Mouse (Mus musculus): ENCODE measurements around the gene Sdc1. TPM values are rescaled to one million over a fixed set of nuclear protein-coding genes. Genes with fewer than 3 reads are reported as not detected.

The Sdc1 gene
- total RNA-seq, 2 experiments from 2014 or later = 0.83 to 1.2 TPM

DNA sequence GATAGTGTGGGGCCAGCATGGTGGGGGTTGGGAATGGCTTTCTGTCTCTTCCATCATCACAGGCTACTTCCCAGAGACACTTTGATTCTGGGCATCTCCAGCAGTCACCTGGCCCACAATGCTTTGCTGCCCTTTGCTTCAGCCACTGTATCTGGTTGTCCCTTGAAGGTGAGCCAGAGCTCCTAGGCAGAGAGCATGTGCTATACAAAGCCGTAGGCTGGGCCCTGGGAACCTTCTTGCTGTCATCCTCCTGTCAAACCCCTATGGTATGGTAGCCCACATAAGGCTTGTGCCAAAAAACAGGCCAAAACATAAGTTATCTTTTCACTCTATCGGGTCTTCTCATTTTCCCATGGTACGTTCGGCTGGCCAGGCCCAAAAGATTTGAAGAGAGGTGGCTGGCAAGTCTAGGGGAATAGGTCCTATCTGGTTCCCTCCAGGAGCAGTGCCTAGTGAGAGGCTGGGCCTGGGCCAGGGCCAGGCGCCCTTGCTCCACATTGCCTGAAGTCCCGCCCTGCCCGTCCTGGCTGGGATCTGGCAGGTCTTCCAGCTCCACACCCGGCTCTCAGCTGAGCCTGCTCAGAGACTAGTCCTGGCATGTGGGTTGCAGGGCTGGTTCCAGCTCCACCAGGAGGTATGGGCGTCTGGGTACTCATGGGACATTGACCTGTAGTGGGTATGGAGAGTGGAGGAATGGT lies 10.7 kb downstream of the Sdc1 start:
- no peak for ATAC-seq (ENCODE audit: poor library complexity, severe bottlenecking)

GRCm38 (mm10) chr12:8782565-8782964 lies 11.4 kb downstream of the Sdc1 start:
- ATAC-seq (ENCODE audit: poor library complexity, severe bottlenecking) = no peak

- ATAC-seq (ENCODE audit: poor library complexity, severe bottlenecking) = no peak
Measured at GRCm38 (mm10) chr12:8784189-8784588, 13.1 kb downstream of the Sdc1 start.

DNA sequence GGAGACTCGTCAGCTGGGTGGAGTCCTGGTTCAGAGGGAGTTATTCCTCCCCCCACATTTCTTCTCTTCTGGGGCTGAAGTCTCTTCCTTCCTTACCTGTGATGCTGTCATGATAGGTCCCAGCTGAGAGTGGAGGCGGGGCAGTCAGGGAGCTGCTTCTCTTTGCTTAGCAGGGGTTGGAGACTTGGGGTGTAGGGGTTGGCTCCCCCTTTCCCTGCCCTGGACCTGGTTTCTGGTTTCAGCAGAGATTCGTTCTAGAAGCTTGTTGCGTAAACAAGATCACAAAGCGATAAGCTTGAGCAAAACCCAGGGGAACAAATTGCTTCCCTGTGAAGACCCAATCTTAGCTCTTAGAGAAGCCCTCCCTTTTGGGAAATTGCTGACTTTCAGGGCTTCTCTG lies 15.4 kb downstream of the Sdc1 start:
- no peak for ATAC-seq (ENCODE audit: poor library complexity, severe bottlenecking)

DNA sequence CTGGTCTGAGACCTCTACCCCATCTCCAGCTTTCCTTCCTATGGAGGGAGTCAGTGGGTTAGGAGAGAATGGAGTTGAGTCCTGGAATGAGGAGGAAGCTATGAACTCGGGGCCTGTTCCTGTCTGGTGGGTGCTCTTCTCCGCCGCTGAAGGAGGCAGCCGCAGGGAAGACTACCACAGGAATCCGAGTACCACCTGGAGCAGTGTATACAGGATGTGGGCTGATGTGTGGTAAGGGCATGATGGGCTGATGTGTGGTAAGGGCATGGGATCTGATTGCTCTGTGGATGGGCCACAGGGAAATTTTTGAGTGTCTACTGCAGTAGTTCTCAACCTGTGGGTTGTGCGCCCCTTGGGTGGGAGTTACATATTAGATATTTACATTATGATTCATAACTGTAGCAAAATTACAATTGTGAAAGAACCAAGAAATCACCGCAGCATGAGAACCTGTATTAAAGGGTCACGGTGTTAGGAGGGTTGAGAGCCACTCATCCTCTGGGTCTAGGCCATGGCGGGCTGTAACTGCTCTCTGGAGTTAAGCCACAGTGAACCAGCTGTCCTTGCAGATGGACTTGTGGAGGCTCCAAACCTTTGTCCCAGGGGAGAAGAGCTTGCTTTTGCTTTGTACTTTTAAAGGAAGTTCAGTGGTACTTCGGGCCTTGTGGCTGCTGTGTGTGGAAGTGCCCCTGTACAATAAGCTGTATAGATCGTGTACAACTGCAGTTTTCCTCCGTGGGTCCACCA lies 16.0 kb downstream of the Sdc1 start:
- no peak for ATAC-seq (ENCODE audit: poor library complexity, severe bottlenecking)

DNA sequence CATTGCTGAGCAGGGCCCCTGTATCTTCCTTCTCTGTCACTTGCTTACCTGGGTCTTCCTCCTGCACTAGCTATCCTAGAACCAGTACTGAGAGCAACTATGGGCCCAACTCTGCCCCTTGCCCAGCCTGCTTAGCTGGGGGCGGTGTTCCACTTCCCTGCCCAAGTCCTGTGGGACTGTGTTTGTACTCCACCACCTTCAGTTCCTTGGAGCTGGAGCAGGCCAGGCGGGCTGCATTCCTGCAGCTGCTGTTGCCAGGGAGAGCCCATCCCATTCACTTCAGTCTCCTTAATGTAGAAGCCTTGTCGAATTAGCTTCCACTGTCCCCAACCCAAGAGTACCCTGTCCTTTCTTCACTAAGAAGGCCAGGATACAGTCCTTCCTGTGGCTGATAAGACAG lies 17.3 kb downstream of the Sdc1 start:
- no peak for ATAC-seq (ENCODE audit: poor library complexity, severe bottlenecking)

- ATAC-seq (ENCODE audit: poor library complexity, severe bottlenecking) = no peak
Measured at GRCm38 (mm10) chr12:8790615-8791014, 19.5 kb downstream of the Sdc1 start.

DNA sequence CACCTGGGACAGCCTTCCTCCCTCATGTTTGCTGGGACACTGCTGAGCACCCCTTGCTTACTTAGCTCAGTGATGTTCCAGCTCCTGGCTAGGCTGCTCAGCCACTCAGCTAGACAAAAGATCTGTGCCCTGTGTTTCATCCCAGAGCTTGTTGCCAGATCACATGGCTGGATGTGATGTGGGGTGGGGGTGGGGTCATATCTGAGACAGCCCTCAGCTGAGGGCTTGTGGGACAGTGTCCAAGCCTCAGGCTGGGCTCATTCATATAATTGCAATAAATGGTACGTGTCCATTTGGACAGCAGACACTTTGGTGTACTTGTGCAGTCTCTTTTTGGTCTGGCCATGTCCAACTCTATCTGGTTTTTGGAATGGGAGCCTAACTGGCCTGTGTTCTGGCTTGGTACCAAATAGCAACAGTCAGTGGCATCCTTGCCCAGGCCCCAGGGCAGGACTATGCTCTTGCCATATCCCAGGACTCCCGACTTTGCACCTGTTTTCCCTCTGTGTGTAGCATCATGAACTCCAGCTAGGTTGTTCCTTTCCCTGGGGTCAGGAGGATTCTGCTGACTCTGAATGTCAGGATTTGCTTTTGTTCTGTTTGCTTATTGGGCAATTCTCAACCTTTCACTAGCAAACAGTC lies 22.4 kb downstream of the Sdc1 start:
- no peak for ATAC-seq (ENCODE audit: poor library complexity, severe bottlenecking)

GRCm38 (mm10) chr12:8797936-8798335 lies 26.8 kb downstream of the Sdc1 start:
- ATAC-seq (ENCODE audit: poor library complexity, severe bottlenecking) = no peak

- no peak for ATAC-seq (ENCODE audit: poor library complexity, severe bottlenecking)
Measured at GRCm38 (mm10) chr12:8798486-8799020, 27.4 kb downstream of the Sdc1 start.

- ATAC-seq (ENCODE audit: poor library complexity, severe bottlenecking) = no peak
Measured at GRCm38 (mm10) chr12:8803421-8804076, 32.4 kb downstream of the Sdc1 start.

GRCm38 (mm10) chr12:8804077-8804456 lies 32.9 kb downstream of the Sdc1 start:
- no peak for ATAC-seq (ENCODE audit: poor library complexity, severe bottlenecking)

DNA sequence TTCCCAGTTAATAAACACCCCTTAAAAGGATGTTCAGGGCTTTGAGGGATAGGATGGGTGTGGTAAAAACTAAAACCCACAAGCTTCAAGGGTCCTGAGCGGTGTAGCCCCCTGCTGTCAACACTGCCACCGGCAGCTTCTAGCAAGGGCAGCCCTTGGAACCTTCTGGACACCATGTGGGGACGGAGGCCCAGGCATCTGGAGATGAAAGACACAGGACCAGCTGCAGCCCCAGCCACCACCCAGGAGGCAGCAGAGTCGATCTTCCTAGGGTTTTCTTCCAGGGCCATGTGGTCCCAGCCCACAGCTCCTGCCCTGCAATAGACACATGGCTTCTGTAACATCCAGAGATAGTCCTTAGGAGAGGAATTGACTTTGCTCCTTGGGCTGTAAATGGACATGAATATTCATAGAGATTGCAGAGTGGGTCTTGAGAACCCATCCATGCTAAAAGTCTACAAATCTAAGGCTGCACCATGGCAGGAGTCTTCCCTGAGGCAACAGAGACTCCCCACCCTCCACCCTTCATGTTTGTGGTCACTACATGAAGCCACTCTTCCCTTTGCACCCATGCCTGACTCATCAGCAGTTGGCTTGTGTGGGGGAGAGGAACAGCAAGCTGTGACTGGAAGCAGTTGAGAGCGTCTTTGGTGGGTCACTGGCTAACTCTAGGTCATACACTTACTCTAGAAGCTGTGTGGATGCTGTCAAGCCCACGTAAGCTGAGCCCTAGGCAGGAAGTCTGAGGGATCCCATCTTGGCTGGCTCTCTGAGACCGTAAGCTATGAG lies 34.0 kb downstream of the Sdc1 start:
- ATAC-seq (ENCODE audit: poor library complexity, severe bottlenecking) = no peak; the same call in 1 of the 2 replicates

GRCm38 (mm10) chr12:8809086-8809485 lies 38.0 kb downstream of the Sdc1 start:
- no peak for ATAC-seq (ENCODE audit: poor library complexity, severe bottlenecking)

- ATAC-seq (ENCODE audit: poor library complexity, severe bottlenecking) = no peak
Measured at GRCm38 (mm10) chr12:8809626-8810025, 38.5 kb downstream of the Sdc1 start.

DNA sequence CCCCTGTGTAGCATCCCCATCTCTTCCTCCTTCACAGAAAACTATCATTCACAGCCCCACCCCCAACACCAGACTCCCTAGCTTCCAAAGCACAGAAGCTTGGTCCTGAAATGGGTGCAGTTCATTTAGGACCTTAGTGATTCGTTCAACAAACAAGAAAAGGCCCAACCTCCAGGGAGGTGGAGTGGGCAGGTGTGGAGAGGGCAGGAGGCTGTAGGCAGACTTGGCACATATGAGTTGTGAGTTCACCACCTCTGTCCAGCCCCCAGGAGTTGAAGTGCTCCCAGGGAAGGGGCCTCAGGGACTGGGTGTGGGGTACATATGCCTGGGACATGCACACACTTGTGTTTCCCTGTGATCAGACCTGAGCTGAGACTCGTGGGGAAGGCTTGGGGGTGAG lies 39.8 kb downstream of the Sdc1 start:
- no peak for ATAC-seq (ENCODE audit: poor library complexity, severe bottlenecking)

DNA sequence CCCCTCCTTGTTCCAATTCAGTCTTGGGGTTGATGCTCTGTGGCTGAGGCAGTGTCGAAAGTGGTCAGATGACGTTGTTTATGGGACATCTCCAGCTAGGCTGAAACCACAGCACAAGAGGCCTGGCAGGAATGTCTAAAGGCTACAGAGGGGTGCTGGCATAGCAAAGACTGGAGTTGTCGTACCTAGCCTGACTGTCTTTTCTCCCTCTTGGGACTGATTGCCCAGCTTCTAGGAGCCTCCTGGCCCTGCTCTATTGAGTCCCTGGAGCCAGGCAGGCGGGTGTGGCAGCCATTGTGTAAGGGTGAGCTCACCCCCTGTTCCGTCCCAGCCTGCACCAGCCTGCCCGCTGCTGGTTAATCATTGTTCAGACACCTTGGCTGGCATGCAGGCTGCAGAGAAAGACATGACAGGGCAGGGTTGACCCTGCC lies 40.3 kb downstream of the Sdc1 start:
- peak; percentile 57 for ATAC-seq (ENCODE audit: poor library complexity, severe bottlenecking)

DNA sequence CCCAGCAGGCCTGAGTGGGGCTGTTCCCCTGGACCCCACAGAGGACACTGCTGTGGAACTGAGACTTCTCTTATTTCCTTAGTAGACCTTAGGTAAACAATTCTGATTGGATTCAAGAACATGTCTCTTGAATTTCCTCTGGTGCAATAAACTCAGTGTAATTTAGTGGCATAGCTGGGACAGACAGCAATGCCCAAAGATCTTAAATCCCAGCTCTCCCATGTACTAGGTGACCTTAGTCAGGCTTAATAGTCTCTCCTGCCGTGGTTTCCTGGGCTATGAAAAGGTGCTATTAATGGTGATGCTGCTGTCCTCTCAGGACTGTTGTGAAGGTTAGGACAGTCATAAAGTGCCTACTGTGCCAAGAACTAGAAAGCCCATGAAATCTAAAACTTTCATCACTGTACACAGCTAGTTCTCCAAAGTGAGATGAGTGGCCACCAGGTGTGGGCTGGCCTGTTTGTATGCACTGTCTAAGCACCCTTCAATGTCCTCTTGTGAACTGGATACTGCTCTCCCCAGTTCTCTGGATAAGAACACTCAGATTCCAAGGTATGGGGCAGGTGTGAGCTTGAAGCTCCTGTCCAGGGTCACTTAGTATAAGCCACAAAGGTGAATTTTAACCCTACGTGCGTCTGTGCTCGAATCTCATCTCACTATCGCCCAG lies 40.9 kb downstream of the Sdc1 start:
- no peak for ATAC-seq (ENCODE audit: poor library complexity, severe bottlenecking)

- ATAC-seq (ENCODE audit: poor library complexity, severe bottlenecking) = no peak
Measured at GRCm38 (mm10) chr12:8817467-8818232, 46.5 kb downstream of the Sdc1 start.
